Mouse (Mus musculus) heart, postnatal 0 days (tissue): ENCODE data around the gene Tk1.

Experiments used
- CTCF ChIP-seq: IDR thresholded peaks from 2 replicates; pipeline ENCODE4 v1.5.1; 2016; ENCODE audit warnings: antibody characterized with exemption, control low read depth, low read depth
- EP300 ChIP-seq: IDR thresholded peaks from 2 replicates; pipeline ENCODE4 v1.6.1; 2016; ENCODE audit warnings: antibody characterized with exemption, low read depth

GRCm38 (mm10) chr11:117838572-117838971 lies 12.7 kb upstream of the Tk1 start:
- TF ChIP-seq CTCF (no peak), EP300 (no peak)
